Mouse (Mus musculus) intestine, embryonic 16.5 days (tissue): ENCODE measurements at regions not wholly inside any gene's neighbourhood (a gene's known extent, or its start where the extent isn't known, plus 50 kb on each side); places are given as distances from the start of the nearest gene placed in this dataset.

Source experiments
- ATAC-seq: fragments of 200-750 bp; cut with Nextera tagmentation; 2 replicates; pipeline ENCODE4 v1.8.0; 2017; ENCODE audit warnings: moderate TSS enrichment, moderate library complexity
- H3K27ac ChIP-seq: fragments of 300-500 bp; sonication (generic); 2 replicates; pipeline ENCODE4 v1.5.1; 2014; ENCODE audit warnings: mild to moderate bottlenecking, low read length
- H3K27me3 ChIP-seq: fragments of 300-500 bp; sonication (generic); replicated peaks from 2 replicates; pipeline ENCODE4 v1.6.1; 2014; ENCODE audit warnings: low read length, control low read depth, mixed read lengths; ENCODE audit not compliant: control insufficient read depth, insufficient read depth
- H3K36me3 ChIP-seq: fragments of 300-500 bp; sonication (generic); 2 replicates; pipeline ENCODE4 v1.6.1; 2014; ENCODE audit warnings: low read length, control low read depth; ENCODE audit not compliant: control insufficient read depth, insufficient read depth
- H3K4me1 ChIP-seq: fragments of 300-500 bp; sonication (generic); 2 replicates; pipeline ENCODE4 v1.6.1; 2014; ENCODE audit warnings: low read length, control low read depth, mixed read lengths; ENCODE audit not compliant: control insufficient read depth, insufficient read depth
- H3K4me2 ChIP-seq: fragments of 300-500 bp; sonication (generic); 2 replicates; pipeline ENCODE4 v1.6.1; 2014; ENCODE audit warnings: low read depth, low read length, control low read depth
- H3K4me3 ChIP-seq: fragments of 300-500 bp; sonication (generic); 2 replicates; pipeline ENCODE4 v1.5.1; 2014; ENCODE audit warnings: mild to moderate bottlenecking, low read length
- H3K9ac ChIP-seq: fragments of 300-500 bp; sonication (generic); 2 replicates; pipeline ENCODE4 v1.6.1; 2014; ENCODE audit warnings: low read depth, low read length
- H3K9me3 ChIP-seq: fragments of 300-500 bp; sonication (generic); 2 replicates; pipeline ENCODE4 v1.6.1; 2016; ENCODE audit warnings: low read length, control low read depth; ENCODE audit not compliant: control insufficient read depth
- WGBS: fragments of 180-500 bp; shearing (Covaris S2); extraction: QIAGEN DNeasy Blood & Tissue Kit; methylation state at CpG from one replicate; pipeline ENCODE4 v1.1.7; 2014; 5-methylcytosine and 5-hydroxymethylcytosine counted together

DNA sequence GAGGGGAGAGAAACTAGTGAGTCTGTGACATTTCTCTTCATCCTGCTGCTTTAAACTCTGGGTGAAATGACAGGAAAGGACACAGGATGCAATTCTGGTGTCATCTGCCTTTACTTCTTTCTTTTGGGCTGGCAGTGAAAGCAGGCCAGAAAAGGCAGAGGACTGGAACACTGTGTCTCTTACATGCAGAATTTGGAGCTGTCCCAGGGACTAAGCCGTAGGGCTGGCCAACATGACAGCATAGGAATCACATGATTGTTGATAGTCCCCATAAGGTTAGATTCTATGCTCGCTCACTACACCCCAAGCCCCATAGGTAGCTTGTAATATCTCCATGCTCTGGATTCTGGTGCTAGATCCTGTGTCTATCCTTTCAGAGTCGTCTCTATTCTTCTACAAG is 274.5 kb upstream of the Klf4 start:
- no peaks in the 10 kb centered on the region for H3K4me1 ChIP-seq
- H3K9me3 ChIP-seq, result no peaks in the 10 kb centered on the region
- WGBS, result 88% methylated on average over 3 of the region's 3 CpGs
- H3K9ac ChIP-seq, result no peak overlapping the region
- H3K4me2 ChIP-seq, result no peak overlapping the region
- ATAC-seq, result no peak
- H3K27me3 ChIP-seq, result no peaks in the 10 kb centered on the region
- H3K4me3 ChIP-seq, result no peak overlapping the region
- H3K27ac ChIP-seq, result no peak overlapping the region
- H3K36me3 ChIP-seq, result no peaks in the 10 kb centered on the region

GRCm38 (mm10) chr4:55805255-55806051 is 273.2 kb upstream of the Klf4 start:
- Histone ChIP-seq H3K4me3 (no peak overlapping the region), H3K9me3 (no peaks in the 10 kb centered on the region), H3K4me2 (no peak overlapping the region), H3K27ac (no peak overlapping the region), H3K9ac (no peak overlapping the region), H3K4me1 (no peaks in the 10 kb centered on the region), H3K27me3 (no peaks in the 10 kb centered on the region), H3K36me3 (no peaks in the 10 kb centered on the region)
- WGBS, result 86% methylated on average over 6 of the region's 6 CpGs
- ATAC-seq, result no peak

- Histone ChIP-seq H3K36me3 (no peaks in the 10 kb centered on the region), H3K4me1 (no peaks in the 10 kb centered on the region), H3K4me3 (no peak overlapping the region), H3K27ac (no peak overlapping the region), H3K27me3 (no peaks in the 10 kb centered on the region), H3K4me2 (no peak overlapping the region), H3K9me3 (no peaks in the 10 kb centered on the region), H3K9ac (no peak overlapping the region)
- no peak for ATAC-seq
- 82% methylated on average over 4 of the region's 4 CpGs for WGBS
Measured at GRCm38 (mm10) chr4:55802101-55802500, 269.8 kb upstream of the Klf4 start.

DNA sequence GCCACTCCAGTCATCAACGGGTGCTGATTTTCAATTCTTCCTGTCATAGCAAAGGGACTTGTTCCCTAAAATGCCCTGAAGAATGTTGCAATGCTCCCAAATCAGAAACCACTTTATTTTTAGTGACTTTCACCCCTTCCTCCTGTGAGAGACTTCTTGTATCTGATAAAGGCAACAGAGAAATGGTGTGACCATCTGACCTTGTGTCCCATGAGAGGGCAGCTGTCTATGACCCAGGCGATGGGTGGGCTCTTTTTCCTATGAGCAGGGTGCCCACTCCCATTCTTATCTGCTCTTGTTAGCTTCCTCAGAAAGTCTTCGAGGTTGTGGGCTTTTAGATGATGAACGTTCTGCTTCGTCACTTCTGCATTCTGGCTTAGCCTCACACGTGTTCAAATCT is 265.8 kb upstream of the Klf4 start:
- Histone ChIP-seq H3K36me3 (no peaks in the 10 kb centered on the region), H3K4me3 (no peak overlapping the region), H3K27ac (no peak overlapping the region), H3K4me2 (no peak overlapping the region), H3K9ac (no peak overlapping the region), H3K4me1 (no peaks in the 10 kb centered on the region), H3K9me3 (no peaks in the 10 kb centered on the region), H3K27me3 (no peaks in the 10 kb centered on the region)
- no peak for ATAC-seq
- 84% methylated on average over 6 of the region's 6 CpGs for WGBS

GRCm38 (mm10) chr4:55781329-55781847 is 249.1 kb upstream of the Klf4 start:
- H3K27ac ChIP-seq, result no peak overlapping the region
- no peaks in the 10 kb centered on the region for H3K27me3 ChIP-seq
- H3K4me2 ChIP-seq, result no peak overlapping the region
- no peaks in the 10 kb centered on the region for H3K9me3 ChIP-seq
- ATAC-seq, result no peak
- H3K4me1 ChIP-seq, result no peaks in the 10 kb centered on the region
- no peak overlapping the region for H3K9ac ChIP-seq
- no peak overlapping the region for H3K4me3 ChIP-seq
- no peaks in the 10 kb centered on the region for H3K36me3 ChIP-seq

- ATAC-seq, result no peak
Measured at GRCm38 (mm10) chr4:55779581-55779980, 247.3 kb upstream of the Klf4 start.

GRCm38 (mm10) chr4:55775858-55776257 is 243.6 kb upstream of the Klf4 start:
- Histone ChIP-seq H3K9ac (no peak overlapping the region), H3K27me3 (no peaks in the 10 kb centered on the region), H3K4me2 (no peak overlapping the region), H3K27ac (no peak overlapping the region), H3K4me1 (no peaks in the 10 kb centered on the region), H3K36me3 (no peaks in the 10 kb centered on the region), H3K9me3 (no peaks in the 10 kb centered on the region), H3K4me3 (no peak overlapping the region)
- no peak for ATAC-seq
- WGBS, result 57% methylated on average over 7 of the region's 7 CpGs

More at GRCm38 (mm10) chr4:55779581-55779980, 247.3 kb upstream of the Klf4 start:
- WGBS, result 57% methylated on average over 4 of the region's 4 CpGs
- Histone ChIP-seq H3K4me2 (no peak overlapping the region), H3K36me3 (no peaks in the 10 kb centered on the region), H3K4me1 (no peaks in the 10 kb centered on the region), H3K9ac (no peak overlapping the region), H3K4me3 (no peak overlapping the region), H3K27ac (no peak overlapping the region), H3K27me3 (no peaks in the 10 kb centered on the region), H3K9me3 (no peaks in the 10 kb centered on the region)

- no peak overlapping the region for H3K4me3 ChIP-seq
Measured at GRCm38 (mm10) chr4:55774571-55774970, 242.3 kb upstream of the Klf4 start.

GRCm38 (mm10) chr4:55769656-55770055 is 237.4 kb upstream of the Klf4 start:
- Histone ChIP-seq H3K9me3 (no peaks in the 10 kb centered on the region), H3K27ac (no peak overlapping the region), H3K4me2 (no peak overlapping the region), H3K27me3 (no peaks in the 10 kb centered on the region), H3K36me3 (no peaks in the 10 kb centered on the region), H3K9ac (no peak overlapping the region), H3K4me3 (no peak overlapping the region), H3K4me1 (no peaks in the 10 kb centered on the region)
- WGBS, result 75% methylated on average over 3 of the region's 3 CpGs
- peak; percentile 76 for ATAC-seq

More at GRCm38 (mm10) chr4:55774571-55774970, 242.3 kb upstream of the Klf4 start:
- WGBS, result 88% methylated on average over 4 of the region's 4 CpGs
- no peak for ATAC-seq
- no peak overlapping the region for H3K9ac ChIP-seq
- no peaks in the 10 kb centered on the region for H3K27me3 ChIP-seq
- no peak overlapping the region for H3K27ac ChIP-seq
- no peaks in the 10 kb centered on the region for H3K36me3 ChIP-seq
- H3K4me2 ChIP-seq, result no peak overlapping the region
- no peaks in the 10 kb centered on the region for H3K9me3 ChIP-seq
- H3K4me1 ChIP-seq, result no peaks in the 10 kb centered on the region

- Histone ChIP-seq H3K36me3 (no peaks in the 10 kb centered on the region), H3K4me3 (no peak overlapping the region), H3K9ac (no peak overlapping the region), H3K27me3 (no peaks in the 10 kb centered on the region), H3K4me1 (no peaks in the 10 kb centered on the region), H3K4me2 (no peak overlapping the region), H3K27ac (no peak overlapping the region), H3K9me3 (no peaks in the 10 kb centered on the region)
- peak; percentile 71 for ATAC-seq
- WGBS, result 86% methylated on average over 6 of the region's 6 CpGs
Measured at GRCm38 (mm10) chr4:55768325-55768724, 236.1 kb upstream of the Klf4 start.
